ENCODE assay signal across 8 mouse cellular contexts in the genomic region with DNA sequence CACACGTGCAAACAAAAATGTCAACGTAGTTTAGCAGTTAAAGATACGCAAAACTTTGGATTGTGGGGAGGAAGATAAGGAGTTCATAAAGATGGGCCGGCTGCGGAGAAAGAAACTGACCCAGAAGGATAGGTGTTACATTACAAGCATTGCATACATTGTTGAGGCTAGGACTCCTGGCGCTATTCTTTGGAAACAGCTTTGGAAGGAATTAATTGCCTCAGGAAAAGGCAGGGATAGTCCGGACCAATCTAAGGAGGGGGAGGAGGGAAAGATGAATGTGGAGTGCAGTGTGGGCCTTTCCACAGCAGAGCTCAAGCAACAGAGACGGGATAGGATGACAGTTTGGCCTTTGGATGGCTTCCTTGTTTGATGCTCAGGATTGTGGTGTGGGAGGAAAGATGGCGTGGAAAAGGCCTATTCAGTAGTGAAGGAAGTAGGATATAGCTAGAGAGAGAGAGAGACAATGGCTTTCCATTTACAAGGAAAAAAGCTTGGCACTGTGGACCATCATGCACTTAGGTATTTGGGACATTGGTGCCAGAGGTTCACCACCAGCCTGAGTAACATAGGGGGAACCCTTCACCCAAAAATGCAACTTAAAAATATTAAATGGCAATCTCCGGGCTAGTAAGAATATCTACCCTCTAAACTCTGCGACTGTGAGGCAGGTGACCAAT. TPM values are rescaled to one million over a fixed set of nuclear protein-coding genes. Genes with fewer than 3 reads are reported as not detected.
A peak's percentile ranks its signal among the peaks of the same experiment; 100 is the strongest.
DNase-seq lines count a peak whose midpoint lies in the region; ATAC-seq and TF ChIP-seq lines count a peak whose summit lies in the region.

No protein-coding gene starts in this region.

- TF ChIP-seq CTCF in lung, embryonic 14.5 days (IDR thresholded peaks at IDR 0.05; ENCODE audit: low read depth): no peak

- no peaks in the 10 kb centered on the region for H3K27me3 ChIP-seq in lung, embryonic 14.5 days (ENCODE audit: insufficient read depth, low read length)
- H3K27me3 ChIP-seq in embryonic facial prominence, embryonic 10.5 days (replicated peaks; ENCODE audit: low read depth, poor library complexity, severe bottlenecking): no peaks in the 10 kb centered on the region
- no peaks in the 10 kb centered on the region for H3K27me3 ChIP-seq in intestine, embryonic 14.5 days (replicated peaks; ENCODE audit: control insufficient read depth, insufficient read depth, low read length)
- no peaks in the 10 kb centered on the region for H3K27me3 ChIP-seq in neural tube, embryonic 13.5 days

- WGBS in lung, embryonic 14.5 days: 21% methylated on average over 11 of the region's 11 CpGs
- 28% methylated on average over 11 of the region's 11 CpGs for WGBS in embryonic facial prominence, embryonic 10.5 days
- WGBS in intestine, embryonic 14.5 days: 26% methylated on average over 11 of the region's 11 CpGs
- WGBS in neural tube, embryonic 13.5 days: 28% methylated on average over 11 of the region's 11 CpGs

- no peak for ATAC-seq in lung, embryonic 14.5 days (ENCODE audit: insufficient read depth)
- ATAC-seq in intestine, embryonic 14.5 days (replicated peaks; ENCODE audit: low FRiP score, low TSS enrichment, low read depth): no peak
- ATAC-seq in neural tube, embryonic 13.5 days (ENCODE audit: low read depth): no peak

- H3K4me3 ChIP-seq in lung, embryonic 14.5 days (ENCODE audit: low read depth, low read length): peak overlapping the region; percentile 100
- H3K4me3 ChIP-seq in embryonic facial prominence, embryonic 10.5 days: peak overlapping the region; percentile 99
- peak overlapping the region; percentile 100 for H3K4me3 ChIP-seq in intestine, embryonic 14.5 days (ENCODE audit: low read depth, low read length)
- peak overlapping the region; percentile 98 for H3K4me3 ChIP-seq in neural tube, embryonic 13.5 days

- peaks cover 6% of the 10 kb centered on the region; the same call in 1 of the 2 replicates for H3K4me1 ChIP-seq in lung, embryonic 14.5 days (ENCODE audit: insufficient read depth)
- H3K4me1 ChIP-seq in embryonic facial prominence, embryonic 10.5 days: peaks cover 18% of the 10 kb centered on the region
- H3K4me1 ChIP-seq in intestine, embryonic 14.5 days (replicated peaks; ENCODE audit: control insufficient read depth, insufficient read depth, low read length): peaks cover 21% of the 10 kb centered on the region
- peaks cover 39% of the 10 kb centered on the region for H3K4me1 ChIP-seq in neural tube, embryonic 13.5 days (replicated peaks)

- H3K9me3 ChIP-seq in lung, embryonic 14.5 days (ENCODE audit: low read depth, low read length): no peaks in the 10 kb centered on the region
- no peaks in the 10 kb centered on the region for H3K9me3 ChIP-seq in embryonic facial prominence, embryonic 10.5 days
- no peaks in the 10 kb centered on the region for H3K9me3 ChIP-seq in intestine, embryonic 14.5 days (ENCODE audit: control insufficient read depth, low read length)
- H3K9me3 ChIP-seq in neural tube, embryonic 13.5 days: no peaks in the 10 kb centered on the region

- DNase-seq in lung, embryonic 14.5 days: peak; percentile 3
- DNase-seq in lung, postnatal 14 days: no peak
- DNase-seq in embryonic facial prominence, embryonic 10.5 days (ENCODE audit: low spot score): no peak
- DNase-seq in intestine, embryonic 14.5 days (ENCODE audit: low spot score): no peak
- DNase-seq in cerebellum, postnatal 10 days: no peak
- DNase-seq in frontal cortex, postnatal 25 days (ENCODE audit: low spot score in 2 of 2): no peak
- DNase-seq in lung, postnatal 4 days: no peak

- H3K27ac ChIP-seq in lung, embryonic 14.5 days (ENCODE audit: low read depth): no peak overlapping the region
- peak overlapping the region; percentile 88; the same call in 1 of the 2 replicates for H3K27ac ChIP-seq in embryonic facial prominence, embryonic 10.5 days (replicated peaks)
- H3K27ac ChIP-seq in intestine, embryonic 14.5 days (ENCODE audit: low read depth): no peak overlapping the region; the same call in 1 of the 2 replicates
- H3K27ac ChIP-seq in neural tube, embryonic 13.5 days (replicated peaks): no peak overlapping the region

- H3K36me3 ChIP-seq in lung, embryonic 14.5 days (ENCODE audit: insufficient read depth): peaks cover 5% of the 10 kb centered on the region; the same call in 1 of the 2 replicates
- H3K36me3 ChIP-seq in embryonic facial prominence, embryonic 10.5 days (replicated peaks): peaks cover 31% of the 10 kb centered on the region
- H3K36me3 ChIP-seq in intestine, embryonic 14.5 days (ENCODE audit: control insufficient read depth, insufficient read depth, low read length): peaks cover 10% of the 10 kb centered on the region; the same call in 1 of the 2 replicates
- H3K36me3 ChIP-seq in neural tube, embryonic 13.5 days: peaks cover 1% of the 10 kb centered on the region; the same call in 1 of the 2 replicates

- H3K4me2 ChIP-seq in lung, embryonic 14.5 days: peak overlapping the region; percentile 89
- H3K4me2 ChIP-seq in intestine, embryonic 14.5 days (ENCODE audit: low read length): peak overlapping the region; percentile 94
- H3K4me2 ChIP-seq in neural tube, embryonic 13.5 days: peak overlapping the region; percentile 99

- peak overlapping the region; percentile 94 for H3K9ac ChIP-seq in lung, embryonic 14.5 days
- H3K9ac ChIP-seq in intestine, embryonic 14.5 days (ENCODE audit: low read length): peak overlapping the region; percentile 93
- peak overlapping the region; percentile 89 for H3K9ac ChIP-seq in neural tube, embryonic 13.5 days

RNA-seq across cellular contexts. Expression of gene Clta, which starts 9.3 kb away (rescaled TPM):
- 227 and 237 TPM in 2 replicates for polyA plus RNA-seq in lung, embryonic 14.5 days (2014; fragmentation: Nextera tagmentation; extraction: Ambion mirVana)
- polyA plus RNA-seq in embryonic facial prominence, embryonic 10.5 days (2016; fragmentation: Nextera tagmentation; extraction: Ambion mirVana): 212 and 222 TPM in 2 replicates
- polyA plus RNA-seq in intestine, embryonic 14.5 days (2014; fragmentation: Nextera tagmentation; extraction: Ambion mirVana): 233 and 240 TPM in 2 replicates
- polyA plus RNA-seq in neural tube, embryonic 13.5 days (2015; fragmentation: Nextera tagmentation; extraction: Ambion mirVana): 346 and 355 TPM in 2 replicates

RNA-seq across cellular contexts. Expression of gene Ccin, which starts 30.2 kb away (rescaled TPM):
- polyA plus RNA-seq in lung, embryonic 14.5 days (2014; fragmentation: Nextera tagmentation; extraction: Ambion mirVana): not detected in 2 replicates
- not detected in 2 replicates for polyA plus RNA-seq in embryonic facial prominence, embryonic 10.5 days (2016; fragmentation: Nextera tagmentation; extraction: Ambion mirVana)
- 0.15 TPM in 1 of 2 replicates, not detected in the other for polyA plus RNA-seq in intestine, embryonic 14.5 days (2014; fragmentation: Nextera tagmentation; extraction: Ambion mirVana)
- not detected in 2 replicates for polyA plus RNA-seq in neural tube, embryonic 13.5 days (2015; fragmentation: Nextera tagmentation; extraction: Ambion mirVana)

RNA-seq across cellular contexts. Expression of gene Glipr2, which starts 56.3 kb away (rescaled TPM):
- polyA plus RNA-seq in lung, embryonic 14.5 days (2014; fragmentation: Nextera tagmentation; extraction: Ambion mirVana): 77.4 and 82.8 TPM in 2 replicates
- polyA plus RNA-seq in embryonic facial prominence, embryonic 10.5 days (2016; fragmentation: Nextera tagmentation; extraction: Ambion mirVana): 55.8 and 75.8 TPM in 2 replicates
- polyA plus RNA-seq in intestine, embryonic 14.5 days (2014; fragmentation: Nextera tagmentation; extraction: Ambion mirVana): 102 and 126 TPM in 2 replicates
- polyA plus RNA-seq in neural tube, embryonic 13.5 days (2015; fragmentation: Nextera tagmentation; extraction: Ambion mirVana): 70.9 and 81.6 TPM in 2 replicates
